Mouse (Mus musculus) spleen, adult 10 weeks (tissue): ENCODE data around the gene Nkrf. TPM values are rescaled to one million over a fixed set of nuclear protein-coding genes. Genes with fewer than 3 reads are reported as not detected.

Source experiments
- polyA plus RNA-seq: library from polyadenylated mRNA; stranded (reverse); fragments of 350-450 nt; fragmentation: Illumina TruSeq; extraction: RNeasy Lipid Tissue Mini Kit (QIAGEN cat#74804); gene quantifications from one replicate; pipeline ENCODE4 v1.2.3, GENCODE M21; 2015; ENCODE audit warnings: low replicate concordance; ENCODE audit not compliant: insufficient read depth

The Nkrf gene
- polyA plus RNA-seq, result 14.0 TPM

DNA sequence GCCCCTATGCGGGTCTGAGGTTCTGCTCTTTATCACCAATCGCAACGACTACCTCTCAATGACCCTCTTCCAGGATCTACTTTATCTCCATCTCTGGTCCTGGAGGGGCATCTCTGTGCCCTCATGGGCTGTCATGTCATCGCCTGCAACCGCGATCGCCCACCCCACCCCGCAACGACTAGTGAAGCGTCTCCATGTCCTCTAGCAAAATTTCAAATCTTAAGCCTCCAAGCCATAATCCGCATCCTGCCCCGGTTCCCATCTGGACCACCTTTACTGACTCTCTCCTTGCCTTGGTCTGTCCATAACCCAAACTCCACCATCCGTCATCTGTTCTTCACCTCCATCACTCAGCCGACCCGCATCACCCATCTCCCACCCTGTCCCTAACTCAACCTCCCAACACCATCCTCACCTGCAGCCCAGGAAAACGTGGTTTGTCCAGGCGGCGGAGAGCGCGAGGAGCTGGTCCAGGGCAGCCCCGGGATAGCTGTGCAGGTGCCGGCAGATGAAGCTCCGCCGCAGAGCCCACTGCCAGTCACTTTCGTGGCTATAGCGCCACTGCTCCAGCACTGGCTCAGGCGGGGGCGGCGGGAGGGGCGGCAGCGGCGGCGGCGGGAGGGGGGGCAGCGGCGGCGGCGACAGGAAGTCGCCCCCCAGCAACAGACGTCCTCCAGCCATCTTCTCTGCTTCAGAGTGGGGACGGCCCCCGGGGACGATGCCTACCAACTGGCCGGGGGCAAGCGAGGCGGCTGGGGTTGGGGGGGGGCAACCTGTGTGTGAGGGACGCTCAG, at the start of gene Nkrf:
TSS of gene Nkrf (minus strand) at position 579 of the 794 bp plus-strand sequence.

DNA sequence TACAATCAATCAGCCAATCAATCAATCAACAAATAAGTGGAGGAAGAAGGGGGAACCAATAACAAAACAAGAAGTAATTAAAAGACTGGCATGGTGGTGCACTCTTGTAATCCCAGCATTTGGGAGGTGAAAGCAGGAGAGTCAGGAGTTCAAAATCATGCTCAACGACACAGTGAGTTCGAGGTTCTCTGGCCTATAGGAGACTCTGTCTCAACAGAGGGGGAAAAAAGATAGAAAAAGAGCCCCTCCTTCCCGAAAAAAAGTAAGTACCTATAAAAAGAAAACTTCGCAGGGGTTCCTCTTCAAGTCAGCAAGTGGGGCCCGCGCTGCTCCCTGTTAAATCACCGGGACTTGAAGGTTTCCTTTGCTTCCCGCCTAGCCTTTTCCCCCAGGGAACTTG, 28.9 kb downstream of the Nkrf start, which contains the start of the genes Ube2a and C330007P06Rik:
TSS of gene Ube2a (plus strand) at position 136 of the 400 bp plus-strand sequence.
TSS of gene C330007P06Rik (minus strand) at position 347 of the 400 bp plus-strand sequence.

Other genes with a start within 250 kb of the Nkrf start
- gene Slc25a43, start 159.2 kb downstream of the Nkrf start, polyA plus RNA-seq, result 1.2 TPM
- gene Slc25a5, start 107.2 kb downstream of the Nkrf start, polyA plus RNA-seq, result 374 TPM
- gene Ube2a, start 29.0 kb downstream of the Nkrf start, polyA plus RNA-seq, result 72.3 TPM
- 53.7 TPM for gene C330007P06Rik, start 28.8 kb downstream of the Nkrf start, polyA plus RNA-seq
- 115 TPM for gene Sept6, start 88.9 kb upstream of the Nkrf start, polyA plus RNA-seq
- not detected for gene Sowahd, start 145.9 kb upstream of the Nkrf start, polyA plus RNA-seq
- 2,551 TPM for gene Rpl39, start 182.5 kb upstream of the Nkrf start, polyA plus RNA-seq
- 70.0 TPM for gene Upf3b, start 207.4 kb upstream of the Nkrf start, polyA plus RNA-seq
- gene Nkap, start 223.9 kb upstream of the Nkrf start, polyA plus RNA-seq, result 16.9 TPM